Mouse (Mus musculus): ENCODE results near the gene Treml2.

The Treml2 gene

DNA sequence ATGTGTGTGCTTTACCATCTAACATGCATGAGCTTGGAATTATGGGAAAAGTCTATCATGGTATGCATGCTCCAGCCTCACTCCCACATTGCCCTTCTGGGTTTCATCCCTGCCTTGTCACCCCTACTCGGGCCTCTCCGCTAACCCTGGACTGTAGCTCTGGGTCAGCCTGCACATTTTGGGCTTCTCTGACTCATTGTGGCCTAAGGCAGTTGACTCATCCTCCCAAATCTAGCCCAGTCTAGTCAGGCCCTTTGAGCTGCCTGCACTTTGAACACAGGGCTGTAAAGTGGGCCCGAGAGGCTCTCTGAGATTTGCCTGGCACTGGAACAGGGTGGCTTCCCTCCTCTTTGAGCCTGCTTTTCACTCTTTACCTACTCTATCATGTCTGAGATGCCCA is 56.5 kb downstream of the Treml2 start:
- DNase-seq: no peak

DNA sequence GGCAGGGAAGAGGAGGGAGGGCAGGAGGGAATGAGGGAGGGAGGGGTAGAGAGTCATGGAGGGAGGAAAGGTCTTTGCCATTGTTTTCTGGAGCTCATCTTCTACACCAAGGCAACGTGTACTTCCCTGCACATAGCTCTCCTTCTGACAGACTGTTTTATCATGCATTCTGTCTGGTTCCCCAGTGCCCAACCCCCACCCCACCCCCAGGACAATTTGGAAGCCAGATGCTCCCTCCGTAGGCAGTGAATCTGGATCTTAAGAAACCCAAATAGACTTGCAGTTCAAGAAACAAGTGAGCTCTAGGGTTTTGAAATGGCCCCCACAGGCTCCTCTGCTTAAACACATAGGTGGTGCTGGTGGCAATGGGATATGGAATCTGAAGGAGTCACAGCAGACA is 58.6 kb downstream of the Treml2 start:
- no peak for DNase-seq

GRCm38 (mm10) chr17:48359616-48360015 is 60.3 kb downstream of the Treml2 start, which contains the start of gene Treml1:
Treml1 (plus strand) TSS chr17:48359916.
- DNase-seq: no peak

- no peak for DNase-seq
Measured at GRCm38 (mm10) chr17:48360462-48360861, 61.2 kb downstream of the Treml2 start.
